Mouse (Mus musculus): ENCODE measurements at regions not wholly inside any gene's neighbourhood (a gene's known extent, or its start where the extent isn't known, plus 50 kb on each side); places are given as distances from the start of the nearest gene placed in this dataset.

GRCm38 (mm10) chr4:131440845-131441244 is 397.2 kb downstream of the Ptpru start:
- TF ChIP-seq MYC (IDR thresholded peaks at IDR 0.05; ENCODE audit: low read depth, low read length): no peak
- TF ChIP-seq POLR2A (IDR thresholded peaks at IDR 0.05; ENCODE audit: low read depth, low read length): no peak
- no peak for TF ChIP-seq CTCF (conservative IDR thresholded peaks at IDR 0.05 in 1 of 2, IDR thresholded peaks at IDR 0.05 in 1 of 2; ENCODE audit: low read depth in 2 of 2, low read length in 2 of 2)
- TF ChIP-seq EP300 (IDR thresholded peaks at IDR 0.05; ENCODE audit: low read length): no peak
- no peak for TF ChIP-seq JUND (conservative IDR thresholded peaks at IDR 0.05; ENCODE audit: low read depth, low read length)
- TF ChIP-seq USF1 (IDR thresholded peaks at IDR 0.05; ENCODE audit: low read depth, low read length): no peak
- TF ChIP-seq IRF4 (IDR thresholded peaks at IDR 0.05; ENCODE audit: low read depth, low read length): no peak
- no peak for TF ChIP-seq ZKSCAN1 (IDR thresholded peaks at IDR 0.05; ENCODE audit: borderline replicate concordance, low read depth, low read length)
- no peak for TF ChIP-seq RAD21 (IDR thresholded peaks at IDR 0.05; ENCODE audit: low read depth, low read length)

Measured in CH12.LX (cell line).